8 mouse cellular contexts compared by ENCODE assay signal in genomic region chr16:20424719-20425650, GRCm38 (mm10). TPM values are rescaled to one million over a fixed set of nuclear protein-coding genes. Genes with fewer than 3 reads are reported as not detected.
DNase-seq lines count a peak whose midpoint lies in the region; ATAC-seq and TF ChIP-seq lines count a peak whose summit lies in the region.

No protein-coding gene starts in this region.

- H3K4me1 ChIP-seq in cortical plate, adult 2 months (ENCODE audit: control insufficient read depth, insufficient read depth, low read length): no peaks in the 10 kb centered on the region; the same call in 1 of the 2 replicates
- peaks cover 17% of the 10 kb centered on the region; the same call in 1 of the 2 replicates for H3K4me1 ChIP-seq in heart, postnatal 0 days (ENCODE audit: control insufficient read depth, insufficient read depth)
- H3K4me1 ChIP-seq in limb, embryonic 13.5 days: peaks cover 15% of the 10 kb centered on the region
- H3K4me1 ChIP-seq in midbrain, embryonic 13.5 days (replicated peaks): peaks cover 20% of the 10 kb centered on the region

- no peak for ATAC-seq in heart, postnatal 0 days (ENCODE audit: insufficient read depth, low read depth)
- ATAC-seq in limb, embryonic 13.5 days (ENCODE audit: low FRiP score, low read depth): no peak
- ATAC-seq in midbrain, embryonic 13.5 days: no peak

- H3K9ac ChIP-seq in heart, postnatal 0 days (replicated peaks; ENCODE audit: low read depth, low read length): peak overlapping the region; percentile 62
- peak overlapping the region; percentile 80 for H3K9ac ChIP-seq in limb, embryonic 13.5 days
- peak overlapping the region; percentile 82 for H3K9ac ChIP-seq in midbrain, embryonic 13.5 days (replicated peaks)

- H3K27ac ChIP-seq in cortical plate, adult 2 months (ENCODE audit: insufficient read depth, low read length): no peak overlapping the region
- peak overlapping the region; percentile 81 for H3K27ac ChIP-seq in heart, postnatal 0 days (ENCODE audit: low read depth)
- H3K27ac ChIP-seq in limb, embryonic 13.5 days: 0 out of 2 replicates have a peak overlapping the region, but pooled peaks have one; percentile 84
- peak overlapping the region; percentile 88; the same call in 1 of the 2 replicates for H3K27ac ChIP-seq in midbrain, embryonic 13.5 days

- H3K4me2 ChIP-seq in heart, postnatal 0 days (ENCODE audit: low read depth, low read length): peak overlapping the region; percentile 81
- peak overlapping the region; percentile 77 for H3K4me2 ChIP-seq in limb, embryonic 13.5 days (replicated peaks)
- peak overlapping the region; percentile 72 for H3K4me2 ChIP-seq in midbrain, embryonic 13.5 days (replicated peaks)

- H3K36me3 ChIP-seq in heart, postnatal 0 days (replicated peaks; ENCODE audit: control insufficient read depth, insufficient read depth, low read length): peaks cover 19% of the 10 kb centered on the region
- H3K36me3 ChIP-seq in limb, embryonic 13.5 days: peaks cover 20% of the 10 kb centered on the region
- peaks cover 19% of the 10 kb centered on the region for H3K36me3 ChIP-seq in midbrain, embryonic 13.5 days

- WGBS in heart, postnatal 0 days: 42% methylated on average over 10 of the region's 10 CpGs
- 45% methylated on average over 10 of the region's 10 CpGs for WGBS in limb, embryonic 13.5 days
- WGBS in midbrain, embryonic 13.5 days: 65% methylated on average over 10 of the region's 10 CpGs

- peak; percentile 93 for DNase-seq in heart, adult 11 months
- DNase-seq in heart, postnatal 25 days (ENCODE audit: low spot score): no peak
- peak; percentile 22 for DNase-seq in heart, postnatal 0 days (ENCODE audit: low spot score)
- DNase-seq in thymus, postnatal 4 days: peak; percentile 48
- no peak for DNase-seq in layer of hippocampus, adult 9-10 months (ENCODE audit: low spot score)

- TF ChIP-seq POLR2A in cortical plate, adult 2 months (IDR thresholded peaks at IDR 0.05; ENCODE audit: extremely low read depth, insufficient read depth, low read length): no peak

- no peak for TF ChIP-seq CTCF in cortical plate, adult 2 months (IDR thresholded peaks at IDR 0.05; ENCODE audit: extremely low read depth, insufficient read depth, low read length)
- TF ChIP-seq CTCF in heart, postnatal 0 days (IDR thresholded peaks at IDR 0.05; ENCODE audit: low read depth): no peak

- no peaks in the 10 kb centered on the region for H3K27me3 ChIP-seq in heart, postnatal 0 days (ENCODE audit: control insufficient read depth, insufficient read depth, low read length)
- H3K27me3 ChIP-seq in limb, embryonic 13.5 days: no peaks in the 10 kb centered on the region
- no peaks in the 10 kb centered on the region for H3K27me3 ChIP-seq in midbrain, embryonic 13.5 days

- H3K4me3 ChIP-seq in cortical plate, adult 2 months (ENCODE audit: insufficient read depth, low read length): peak overlapping the region; percentile 71
- peak overlapping the region; percentile 70 for H3K4me3 ChIP-seq in heart, postnatal 0 days (ENCODE audit: low read depth, low read length)
- H3K4me3 ChIP-seq in limb, embryonic 13.5 days: peak overlapping the region; percentile 75
- peak overlapping the region; percentile 65 for H3K4me3 ChIP-seq in midbrain, embryonic 13.5 days (replicated peaks)

- intact Hi-C loops in heart, postnatal 25 days (cut with DNase I): loop anchor here (10.0 kb wide), 1 partner anchor 190 kb away; the partner anchor contains the start of genes Alg3, Eef1akmt4 and Gm49333

- H3K9me3 ChIP-seq in heart, postnatal 0 days (replicated peaks; ENCODE audit: control insufficient read depth, low read length): no peaks in the 10 kb centered on the region
- H3K9me3 ChIP-seq in limb, embryonic 13.5 days: no peaks in the 10 kb centered on the region
- no peaks in the 10 kb centered on the region for H3K9me3 ChIP-seq in midbrain, embryonic 13.5 days

- no peak for TF ChIP-seq EP300 in heart, postnatal 0 days (IDR thresholded peaks at IDR 0.05; ENCODE audit: low read depth)

RNA-seq across cellular contexts. Expression of gene Abcc5, which starts 1.2 kb away (rescaled TPM):
- 10 to 100 TPM; 30.6 to 34.8 TPM for total RNA-seq in heart, postnatal 25 days (2021)
- 296 and 313 TPM in 2 replicates for polyA plus RNA-seq in cortical plate, adult 2 months (2012; rRNA removed)
- 60.7 and 64.3 TPM in 2 replicates for total RNA-seq in heart, postnatal 0 days (2014; rRNA removed; ENCODE audit: low replicate concordance)
- polyA plus RNA-seq in heart, postnatal 0 days (2015; fragmentation: Nextera tagmentation; extraction: Ambion mirVana): 26.0 and 29.9 TPM in 2 replicates
- 86.9 and 100 TPM in 2 replicates for polyA plus RNA-seq in limb, embryonic 13.5 days (2015; fragmentation: Nextera tagmentation; extraction: Ambion mirVana)
- polyA plus RNA-seq in midbrain, embryonic 13.5 days (2015; fragmentation: Nextera tagmentation; extraction: Ambion mirVana): 141 and 150 TPM in 2 replicates

Comparison
In these comparisons a context has a peak if more than half of its experiments do, and no peak if none do; other contexts are left out.
1. DNase-seq: peak in heart, adult 11 months (single experiment), heart, postnatal 0 days (single experiment) and thymus, postnatal 4 days (single experiment); none in heart, postnatal 25 days (single experiment) and layer of hippocampus, adult 9-10 months (single experiment).
2. Peak in every context shown above with its lines, with median percentiles within 50 percentile points of each other: H3K4me3 ChIP-seq, H3K4me2 ChIP-seq and H3K9ac ChIP-seq.